Mouse (Mus musculus) ES-CJ7 (cell line): ENCODE measurements at regions not wholly inside any gene's neighbourhood (a gene's known extent, or its start where the extent isn't known, plus 50 kb on each side); places are given as distances from the start of the nearest gene placed in this dataset.

ENCODE experiments used
- DNase-seq: peaks from one replicate; pipeline ENCODE4 v3.0.0; 2011; ENCODE audit warnings: low read depth, low spot score

DNA sequence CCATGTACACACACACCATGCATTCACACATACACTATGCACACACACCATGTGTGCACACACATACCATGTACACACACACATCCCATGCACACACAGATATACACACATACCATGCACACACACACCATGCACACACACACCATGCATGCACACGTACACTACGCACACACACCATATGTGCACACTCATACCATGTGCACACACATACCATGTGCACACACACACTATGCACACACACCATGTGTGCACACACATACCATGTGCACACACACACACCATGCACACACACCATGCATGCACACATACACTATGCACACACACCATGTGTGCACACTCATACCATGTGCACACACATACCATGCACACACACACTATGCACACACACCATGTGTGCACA, 87.1 kb upstream of the Tmem150c start:
- no peak for DNase-seq

DNA sequence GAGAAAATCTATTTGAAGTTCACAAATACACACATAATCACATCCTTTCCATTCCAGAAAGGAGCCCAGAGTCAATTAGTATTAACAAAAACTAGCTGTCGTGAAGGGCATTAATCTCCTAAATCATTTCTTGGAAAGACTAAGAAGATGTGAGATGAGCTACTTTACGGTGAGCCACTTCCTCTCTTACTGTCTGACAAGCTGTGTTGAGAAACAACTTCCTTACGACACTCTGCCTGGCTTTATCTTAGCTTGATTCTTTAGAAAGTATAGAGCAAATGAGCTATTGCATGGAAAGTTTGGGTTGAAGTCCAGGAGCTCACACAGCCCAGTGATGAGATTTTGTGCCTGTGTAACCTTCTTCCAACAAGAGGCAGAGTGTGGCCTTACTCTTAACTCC, 85.2 kb upstream of the Tmem150c start:
- DNase-seq, result no peak

DNA sequence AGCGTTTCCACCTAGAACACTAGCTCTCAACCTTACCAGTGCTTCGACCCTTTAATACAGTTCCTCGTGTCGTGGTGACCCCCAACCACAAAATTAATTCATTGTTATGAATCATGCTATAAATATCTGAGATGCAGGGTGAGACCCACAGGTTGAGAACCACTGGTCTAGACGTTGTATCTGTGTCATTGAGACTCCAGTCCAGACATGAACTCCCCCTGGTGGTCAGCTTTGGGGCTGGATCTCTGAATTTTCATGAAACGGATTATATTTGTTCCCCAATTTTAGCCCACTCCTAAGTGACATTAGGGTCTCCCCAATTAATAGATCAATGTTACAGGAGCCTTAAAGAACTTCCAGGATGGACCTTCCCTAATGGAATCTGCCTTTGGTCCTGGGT, 81.3 kb upstream of the Tmem150c start:
- DNase-seq, result peak; percentile 35

DNA sequence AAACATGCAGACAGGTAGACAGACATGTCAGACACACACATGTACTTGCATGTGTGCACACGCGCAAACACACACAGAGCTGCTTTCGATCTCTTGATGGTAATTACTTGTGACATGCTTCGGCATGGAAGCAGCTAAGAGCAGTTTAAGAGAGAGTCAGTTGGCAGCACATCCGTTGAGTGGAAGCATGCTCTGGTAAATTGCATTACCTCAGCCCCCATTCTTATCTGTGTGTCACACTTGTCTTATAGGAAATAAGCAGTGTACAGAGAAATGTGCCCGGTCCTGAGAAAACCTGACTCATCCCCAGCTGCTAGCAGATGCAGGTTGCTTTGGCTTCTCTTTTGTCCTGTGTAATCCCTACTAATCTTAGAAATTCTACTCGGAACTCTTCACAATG, 80.0 kb upstream of the Tmem150c start:
- DNase-seq, result no peak

DNA sequence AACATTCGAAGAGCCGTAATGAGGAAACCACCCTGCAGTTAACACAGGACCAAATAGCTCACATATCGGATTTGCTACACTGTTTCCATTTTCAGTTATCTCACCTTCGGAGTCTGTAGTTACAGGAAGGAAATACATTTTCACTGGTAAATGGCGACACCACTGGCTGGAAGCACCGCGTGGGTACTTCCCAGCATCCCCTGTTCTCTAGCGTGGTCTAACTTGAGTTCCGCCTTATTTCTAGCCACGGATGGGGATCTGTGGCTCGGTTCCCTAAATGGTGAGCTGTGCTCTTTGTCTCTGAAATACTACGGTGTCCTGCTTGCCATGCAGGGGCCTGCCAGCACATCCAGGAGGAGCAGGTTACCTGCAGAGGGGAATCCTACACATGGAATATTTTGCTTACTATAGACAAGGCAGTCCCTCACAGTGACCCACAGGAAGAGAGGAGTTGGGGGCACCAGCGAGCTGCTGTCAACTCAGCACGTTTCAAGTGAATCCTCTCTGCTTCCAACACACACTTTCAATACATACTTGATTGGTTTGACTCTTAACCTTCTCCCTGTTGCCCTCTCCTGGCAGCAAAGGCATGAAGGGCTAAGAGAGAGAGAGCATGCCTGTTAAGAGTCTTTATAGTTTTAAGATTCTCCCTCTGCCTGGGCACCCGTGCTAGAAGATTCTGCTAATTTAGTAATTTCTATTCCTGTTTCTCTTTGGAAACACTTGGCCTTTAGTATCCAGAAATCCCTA, 78.9 kb upstream of the Tmem150c start:
- no peak for DNase-seq

DNA sequence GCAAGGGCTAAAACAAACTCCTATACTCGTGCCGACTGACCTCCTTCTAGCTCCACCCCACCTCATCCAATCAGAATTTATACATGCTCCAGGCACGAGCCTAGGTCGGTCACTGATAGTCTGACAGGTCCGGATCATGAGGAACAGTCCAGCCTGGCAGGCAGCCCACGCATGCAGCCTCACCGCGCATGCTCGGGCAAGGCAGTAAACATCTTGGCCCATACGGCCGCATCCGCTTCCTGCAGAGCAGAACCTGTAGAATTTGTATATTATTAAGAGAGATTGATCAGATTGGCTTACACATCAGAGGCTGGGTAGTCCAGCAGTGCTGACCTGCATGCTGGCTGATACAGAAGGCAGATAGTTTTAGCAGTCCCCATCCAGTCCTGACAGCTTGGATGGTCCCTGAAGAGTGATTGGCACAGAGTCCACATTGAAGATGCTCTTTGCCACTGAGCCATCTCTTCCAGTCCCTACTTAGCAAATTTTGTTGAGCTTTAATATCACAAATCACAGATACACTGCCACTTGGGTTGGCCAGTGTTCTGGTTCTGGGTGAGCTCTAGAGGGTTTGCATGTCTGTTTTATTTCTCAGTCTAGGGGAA, 78.2 kb upstream of the Tmem150c start:
- no peak for DNase-seq

DNA sequence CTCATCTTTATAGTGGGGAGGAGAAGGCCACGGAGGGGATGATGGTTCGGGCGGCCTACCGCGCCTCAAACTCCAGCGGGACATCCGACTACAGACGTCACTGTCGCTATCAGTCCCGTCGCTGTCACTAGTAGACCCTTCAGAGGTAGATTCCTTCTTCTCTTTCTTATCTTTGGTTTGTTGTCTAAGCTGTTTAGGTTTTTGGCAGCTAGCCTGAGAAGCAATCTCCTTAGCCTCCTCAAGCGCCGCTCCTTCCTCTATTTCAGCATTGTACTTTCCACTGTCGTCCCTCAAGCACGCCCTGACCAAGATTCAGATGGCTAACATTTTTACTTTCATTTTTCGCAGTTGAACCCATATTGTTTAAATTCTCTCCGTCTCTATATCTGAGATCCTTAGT, 76.7 kb upstream of the Tmem150c start:
- DNase-seq, result no peak

DNA sequence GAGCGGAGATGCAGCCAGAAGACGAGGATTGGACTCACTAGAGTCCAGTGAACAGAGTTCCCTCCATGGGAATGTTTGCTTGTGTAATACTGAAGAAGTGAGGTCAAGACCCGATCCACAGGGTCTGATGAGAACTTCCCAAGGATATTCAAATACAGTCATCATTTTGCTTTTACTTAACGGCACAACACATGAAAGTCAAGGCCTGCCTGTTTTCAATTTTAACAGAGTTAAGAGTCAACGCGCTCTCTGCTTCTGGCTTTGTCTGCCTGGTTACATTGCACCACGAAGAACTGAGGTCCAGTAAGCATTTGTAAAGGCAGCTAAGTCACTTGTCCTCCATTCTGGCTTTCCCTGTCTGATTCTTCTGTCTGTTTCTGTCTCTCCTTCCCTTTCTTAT, 72.5 kb upstream of the Tmem150c start:
- DNase-seq, result no peak

DNA sequence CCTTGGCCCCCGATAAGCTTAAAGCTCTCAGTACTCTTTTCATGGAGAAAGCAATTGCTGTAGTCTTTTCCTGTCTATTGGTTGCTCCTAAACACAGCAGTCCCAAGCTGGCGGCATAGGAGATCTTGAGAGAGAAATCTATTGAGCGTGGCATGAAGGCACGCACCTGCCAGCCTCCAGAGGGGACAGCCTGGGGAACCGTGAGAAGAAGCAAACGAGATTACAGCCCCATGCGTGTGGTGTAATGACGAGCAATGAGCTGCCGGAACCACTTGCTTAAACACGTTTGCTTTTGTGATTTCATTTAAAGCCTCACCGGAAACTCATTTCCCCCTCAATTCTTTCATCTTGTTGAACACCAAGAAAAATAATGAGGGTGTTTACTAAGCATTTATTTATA, 72.0 kb upstream of the Tmem150c start:
- DNase-seq, result no peak

DNA sequence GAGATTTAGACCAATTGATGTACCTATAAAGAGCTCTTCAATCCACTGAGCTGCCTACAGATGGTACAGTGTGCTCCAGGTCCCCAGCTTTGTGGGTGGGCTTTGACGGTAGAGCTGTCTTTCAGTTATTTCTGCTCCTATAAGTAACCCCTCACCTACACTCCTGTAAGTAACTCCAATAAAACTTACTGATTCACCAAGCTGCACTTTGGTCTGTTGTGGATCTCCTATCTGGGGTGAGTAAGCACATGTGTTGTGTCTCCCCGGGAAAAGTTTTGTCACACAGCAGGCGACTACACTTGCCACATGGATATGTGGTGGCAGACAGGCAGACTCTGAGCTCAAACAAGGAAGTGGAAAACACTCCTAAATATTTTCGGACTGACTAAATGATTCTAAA, 70.4 kb upstream of the Tmem150c start:
- DNase-seq, result no peak

DNA sequence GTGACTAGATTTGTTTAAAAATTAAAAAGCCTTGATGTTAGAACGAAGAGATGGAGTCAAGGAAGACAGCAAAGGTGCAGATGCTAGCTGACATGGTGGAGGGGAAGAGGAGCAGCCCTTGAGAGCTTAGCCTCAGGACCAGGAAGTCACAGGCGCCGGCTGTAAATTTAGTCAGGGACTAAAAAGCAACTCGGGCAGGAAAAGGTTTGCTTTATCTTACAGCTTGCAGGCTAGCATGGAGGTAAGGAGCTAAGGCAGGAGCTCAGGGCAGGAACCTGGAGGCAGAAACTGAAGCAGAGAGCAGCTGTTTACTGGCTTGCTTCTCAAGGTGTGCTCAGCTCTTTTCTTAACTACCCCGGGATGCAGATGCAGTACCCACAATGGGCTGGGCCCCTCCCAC, 68.3 kb upstream of the Tmem150c start:
- DNase-seq, result no peak

DNA sequence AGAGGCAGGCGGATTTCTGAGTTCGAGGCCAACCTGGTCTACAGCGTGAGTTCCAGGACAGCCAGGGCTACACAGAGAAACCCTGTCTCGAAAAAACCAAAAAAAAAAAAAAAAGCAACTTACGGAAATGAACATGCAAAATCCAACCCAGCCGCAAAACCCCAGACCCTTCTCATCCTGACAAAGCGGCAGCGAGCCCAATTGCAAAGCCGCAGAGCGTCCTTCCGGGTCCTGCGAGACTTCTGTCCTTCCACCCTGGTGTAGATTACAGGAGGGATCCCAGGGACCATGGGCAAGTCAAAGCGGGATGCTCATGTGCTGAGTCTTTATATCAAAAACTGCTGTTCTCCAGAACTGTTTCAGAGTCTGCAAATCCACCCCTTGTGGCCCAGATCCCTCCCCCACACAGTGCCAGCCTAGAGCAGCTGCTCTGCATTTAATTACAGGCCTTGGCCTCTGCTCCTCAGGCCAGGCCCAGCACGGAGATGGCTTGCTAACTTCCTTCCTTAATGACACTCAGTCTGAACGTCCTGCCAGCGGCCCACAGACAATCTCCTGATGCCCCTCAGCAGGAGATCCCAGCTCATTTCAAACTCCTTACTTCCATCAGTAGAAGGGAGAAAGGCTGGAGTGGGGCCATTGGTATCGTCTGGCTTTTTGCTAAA, 67.1 kb upstream of the Tmem150c start:
- DNase-seq, result no peak

DNA sequence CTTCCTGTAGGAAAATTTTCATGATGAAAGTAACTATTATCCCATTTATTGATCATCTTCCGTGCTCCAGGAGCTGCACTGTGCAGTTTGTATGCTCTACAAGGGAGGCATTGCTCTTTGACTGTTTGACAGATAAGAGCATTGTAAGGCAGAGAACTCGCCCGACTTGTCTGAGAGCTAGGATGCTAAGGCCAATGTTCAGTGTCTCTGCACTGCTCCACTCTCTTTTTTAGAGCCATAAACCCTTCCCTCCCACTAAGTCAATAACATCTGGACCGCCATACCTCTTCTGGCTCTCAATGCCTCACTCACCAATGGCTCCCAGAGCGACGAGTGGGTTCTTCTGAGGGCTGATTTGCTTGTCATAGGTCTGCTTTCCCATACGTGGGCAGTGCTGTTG, 65.9 kb upstream of the Tmem150c start:
- DNase-seq, result no peak

DNA sequence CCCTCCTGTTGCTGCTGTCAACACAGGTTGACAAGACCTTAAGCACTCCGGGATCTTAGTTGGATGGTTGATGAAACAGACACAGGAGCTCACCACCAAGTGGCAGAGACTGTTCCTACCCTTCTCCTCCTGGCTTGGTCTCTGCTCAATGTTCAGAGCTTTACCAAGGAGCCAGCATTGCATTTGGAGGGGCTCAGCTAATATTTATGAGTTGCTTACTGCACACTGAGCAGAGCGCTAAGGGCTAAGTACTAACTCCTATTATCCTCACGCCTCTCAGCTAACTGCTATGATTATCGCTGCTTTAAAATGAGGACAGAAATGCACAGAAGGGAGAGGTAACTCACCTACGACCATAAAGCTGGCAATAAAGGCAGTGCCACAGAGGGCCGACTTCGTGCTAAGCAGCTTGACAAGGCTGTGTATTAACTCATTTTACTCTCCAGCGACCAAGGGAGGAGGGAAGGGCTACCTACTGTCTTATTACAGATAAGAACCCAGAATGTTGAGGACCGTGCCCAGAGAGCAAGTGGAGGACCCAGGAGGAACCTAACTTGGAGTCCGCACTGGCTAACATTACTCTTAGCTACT, 65.3 kb upstream of the Tmem150c start:
- DNase-seq, result no peak

DNA sequence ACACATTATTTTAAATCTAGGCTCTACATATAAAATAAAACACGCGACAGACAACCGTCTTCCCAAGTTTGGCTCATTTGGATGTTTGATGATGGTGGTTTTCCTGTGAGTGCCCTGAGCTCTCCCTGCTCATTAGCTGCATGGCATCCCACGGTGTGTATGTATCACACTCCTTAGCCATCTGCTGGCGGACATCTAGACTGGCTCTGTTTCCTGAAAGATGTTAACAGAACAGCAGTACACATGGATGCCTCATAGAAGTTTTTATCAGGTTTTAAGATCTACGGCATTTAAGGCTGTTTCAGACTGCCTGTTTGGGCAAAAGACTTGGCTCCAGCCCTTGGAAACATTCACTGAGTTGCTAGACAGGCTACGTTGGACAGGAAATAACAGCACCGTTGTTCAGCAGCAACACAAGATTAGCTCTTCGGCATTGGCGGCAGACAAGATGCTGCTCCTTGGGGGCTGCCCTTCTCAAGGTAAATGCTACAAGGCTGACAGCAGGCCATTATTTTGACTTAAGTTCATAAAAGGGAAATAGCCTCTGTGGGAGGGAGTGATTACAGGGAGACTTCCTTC, 61.5 kb upstream of the Tmem150c start:
- no peak for DNase-seq

DNA sequence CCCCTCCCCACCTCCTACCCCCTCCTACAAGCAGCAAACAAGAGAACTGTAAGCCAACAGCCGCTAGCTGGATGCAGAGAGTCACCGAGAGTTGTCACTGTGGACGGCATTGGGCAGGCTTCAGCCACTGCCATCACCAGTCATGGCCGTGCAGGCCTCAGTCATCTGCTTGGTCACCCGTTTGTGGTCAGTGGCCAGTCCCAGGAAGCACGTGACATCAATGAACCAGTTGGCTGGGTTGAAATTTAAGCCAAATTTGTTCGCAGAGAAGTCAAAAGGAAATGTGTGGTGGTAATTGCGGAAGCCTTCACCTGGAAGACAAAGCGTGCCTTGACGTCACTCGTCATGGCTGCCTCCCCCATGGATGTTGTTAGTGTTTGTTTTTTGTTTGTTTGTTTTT, 60.7 kb upstream of the Tmem150c start:
- DNase-seq, result no peak

DNA sequence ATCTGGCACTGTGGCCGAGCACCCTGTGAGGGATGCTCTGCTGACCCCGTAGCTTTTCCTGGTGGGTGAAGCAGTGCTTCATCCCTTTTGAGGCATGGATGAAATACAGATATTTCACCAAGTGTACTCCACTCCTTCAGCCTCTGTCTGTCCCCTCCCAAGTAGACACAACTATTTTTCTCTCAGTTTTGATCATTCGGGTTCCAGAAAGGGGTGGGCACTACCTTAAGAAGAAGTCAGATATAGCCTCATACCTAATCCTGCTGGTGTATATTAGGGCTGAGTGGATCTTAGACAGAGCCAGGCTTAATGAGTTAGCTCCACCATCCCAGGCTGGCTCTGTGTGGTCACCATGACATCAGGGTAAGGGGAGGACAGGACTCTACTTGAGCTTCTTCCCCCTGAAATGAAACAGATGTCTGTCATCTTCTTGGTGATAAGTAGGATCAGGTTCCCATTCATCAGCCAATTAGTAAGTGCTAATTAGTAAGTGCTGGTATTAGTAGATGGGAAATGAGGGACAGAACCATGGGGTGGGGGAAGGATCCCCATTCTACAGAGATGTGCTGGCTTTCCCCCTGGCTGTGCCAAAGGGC, 58.7 kb upstream of the Tmem150c start:
- DNase-seq, result no peak

DNA sequence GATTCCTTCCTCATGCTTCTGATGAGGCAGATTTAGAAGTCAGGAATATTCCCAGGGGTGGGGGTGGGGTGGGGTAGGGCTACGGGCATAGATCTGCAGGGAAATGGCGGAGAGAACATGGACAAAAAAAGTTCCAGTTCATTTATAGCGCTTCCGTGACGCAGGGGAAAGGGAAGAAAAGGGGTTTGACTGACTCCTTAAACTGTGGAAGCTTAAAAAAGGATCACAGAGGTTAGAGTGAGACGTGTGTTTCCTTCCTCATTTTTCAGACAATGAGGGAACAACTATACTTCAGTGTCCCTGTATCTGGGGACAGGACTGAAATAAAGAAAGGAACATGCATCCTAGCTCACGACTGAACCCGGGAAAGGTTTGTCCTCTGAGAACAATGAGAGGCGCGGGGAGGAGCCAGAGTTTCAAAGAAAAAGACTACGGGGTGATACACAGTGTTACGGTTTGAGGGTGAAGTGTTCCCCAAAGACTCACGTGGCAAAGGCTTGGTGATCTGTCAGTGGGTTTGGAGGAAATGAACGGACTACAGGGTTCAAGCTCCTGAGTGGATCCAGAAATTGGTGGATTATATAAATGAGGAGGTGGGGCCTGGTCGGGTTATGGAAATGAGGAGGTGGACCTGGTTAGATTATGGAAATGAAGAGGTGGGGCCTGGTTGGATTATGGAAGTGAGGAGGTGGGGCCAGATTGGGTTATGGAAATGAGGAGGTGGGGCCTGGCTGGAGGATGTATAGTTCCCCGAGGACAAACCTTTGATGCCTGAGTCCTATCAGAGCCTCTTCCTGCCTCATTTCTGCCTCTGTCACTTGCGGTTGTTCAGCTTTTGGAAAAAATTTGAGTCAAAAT, 57.8 kb upstream of the Tmem150c start:
- peak; percentile 42 for DNase-seq

DNA sequence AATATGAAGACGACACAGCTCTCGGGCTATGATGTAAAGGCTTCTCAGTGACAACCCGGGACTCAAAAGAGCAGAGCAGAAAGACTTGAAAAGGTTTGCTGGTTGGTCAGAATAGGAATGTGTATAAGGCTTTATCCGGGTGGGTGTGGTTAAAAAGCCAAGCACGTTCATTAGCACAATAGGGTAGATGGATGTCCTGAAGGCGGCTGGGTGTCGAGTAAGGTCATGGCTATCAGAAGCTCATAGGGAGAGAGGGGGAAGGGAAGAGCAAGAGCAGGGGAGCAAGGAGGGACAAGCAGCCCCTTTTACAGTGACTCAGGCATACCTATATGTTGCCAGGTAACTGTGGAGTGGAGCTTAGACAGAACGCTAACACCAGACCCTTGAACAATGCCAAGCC, 54.3 kb upstream of the Tmem150c start:
- DNase-seq, result peak; percentile 76

DNA sequence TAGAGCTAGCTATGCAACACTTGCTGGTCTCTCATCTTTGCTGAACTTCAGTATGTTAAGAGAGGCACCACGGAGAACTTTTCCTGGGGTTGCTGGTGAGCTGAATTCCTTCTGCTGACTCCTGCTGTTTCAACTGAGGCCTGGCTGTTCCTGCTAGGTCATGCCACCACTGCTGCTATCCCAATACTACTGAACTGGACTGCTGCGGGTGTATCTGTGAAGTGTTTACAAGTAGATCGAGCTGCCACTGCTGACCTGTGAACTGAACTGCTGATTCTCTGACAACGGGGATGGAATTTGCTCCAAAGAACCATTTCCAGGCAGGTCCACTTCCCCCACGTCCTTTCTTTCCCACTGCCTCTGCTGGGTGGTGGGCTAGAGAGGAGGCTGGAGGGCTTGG, 51.1 kb upstream of the Tmem150c start:
- no peak for DNase-seq
